Mouse (Mus musculus): Measurements from ENCODE around the gene Spag9.

Gene Spag9

DNA sequence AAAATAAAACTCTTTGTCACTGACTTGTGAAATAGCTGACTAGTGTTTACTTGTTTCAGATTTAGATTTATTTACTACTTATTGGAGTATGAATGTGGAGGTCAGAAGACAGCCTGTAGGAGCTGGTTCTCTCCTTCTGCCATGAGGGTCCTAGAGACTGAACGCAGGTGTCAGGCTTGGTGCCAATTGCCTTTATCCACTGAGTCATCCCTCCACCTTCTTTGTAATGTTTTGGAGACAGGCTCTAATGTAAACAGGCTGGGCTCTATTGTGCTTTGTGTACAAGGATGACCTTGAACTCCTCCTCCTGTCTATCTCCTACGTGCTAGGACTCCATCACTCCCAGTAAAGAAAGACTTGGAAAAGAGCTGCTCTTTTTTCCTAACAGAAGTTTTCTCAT, 51.4 kb downstream of the Spag9 start:
- DNase-seq (ENCODE audit: low spot score in 2 of 2) = no peak

DNA sequence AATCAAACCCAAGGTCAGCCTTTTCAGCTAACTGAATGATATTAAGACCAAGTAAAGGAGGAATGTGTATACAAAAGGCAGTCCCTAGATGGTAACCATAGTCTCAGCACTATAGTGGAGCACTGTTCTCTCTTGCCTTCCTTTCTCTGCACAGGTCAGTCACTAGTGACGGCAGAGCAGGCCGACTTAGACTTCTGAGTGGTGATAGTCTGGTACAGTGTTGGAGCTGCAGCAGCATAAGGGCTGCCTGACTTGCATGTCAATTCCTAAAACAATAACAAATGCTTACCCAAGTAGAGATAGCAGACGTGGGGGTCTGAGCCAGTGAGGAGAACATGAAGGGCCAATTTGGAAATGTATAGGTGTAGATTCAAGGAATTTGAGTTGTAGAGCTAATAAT, 58.3 kb downstream of the Spag9 start:
- DNase-seq (ENCODE audit: low spot score in 2 of 2) = no peak

- DNase-seq (ENCODE audit: low spot score in 2 of 2) = no peak
Observed at GRCm38 (mm10) chr11:94054901-94055300, 59.0 kb downstream of the Spag9 start.

DNA sequence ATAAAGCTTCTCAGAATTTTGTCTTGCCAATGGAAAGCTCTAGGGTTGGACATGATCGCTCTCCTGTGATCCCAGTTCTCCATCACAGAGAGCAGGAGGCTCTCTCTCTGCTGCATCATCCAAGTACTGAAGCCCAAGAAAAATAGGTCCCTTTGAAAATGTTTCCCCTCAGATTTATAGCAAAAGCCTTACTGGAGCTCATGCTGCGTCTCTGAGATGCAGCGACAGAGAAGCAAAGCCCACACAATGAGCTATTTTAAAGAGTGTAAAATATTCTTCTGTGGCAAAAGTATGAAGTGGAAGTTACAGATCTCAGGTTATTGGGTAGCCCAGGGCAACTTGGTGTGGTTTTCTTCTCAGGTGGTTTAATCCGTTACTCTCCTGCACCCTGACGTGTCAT, 68.0 kb downstream of the Spag9 start:
- no peak for DNase-seq (ENCODE audit: low spot score in 2 of 2)

DNA sequence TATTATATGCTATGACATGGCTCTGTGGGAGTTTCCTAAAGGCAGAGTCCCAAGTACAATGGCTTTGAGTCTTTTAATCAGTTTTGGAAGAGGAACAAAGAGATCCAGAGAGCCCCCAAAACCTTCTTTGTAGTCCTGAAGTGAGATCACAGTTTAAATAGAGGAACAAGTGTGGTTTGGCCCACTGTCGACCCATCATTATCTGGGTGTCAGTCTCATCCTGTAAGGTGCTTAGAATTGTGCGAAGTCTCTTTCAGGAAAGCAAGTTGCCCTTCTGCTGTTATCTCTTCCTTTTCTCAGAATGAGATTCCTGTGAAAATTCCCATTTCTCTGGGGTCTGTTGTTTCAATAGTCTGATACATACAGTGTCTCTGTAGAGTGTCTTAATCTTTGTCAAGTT, 74.6 kb downstream of the Spag9 start:
- DNase-seq (ENCODE audit: low spot score in 2 of 2) = no peak

DNA sequence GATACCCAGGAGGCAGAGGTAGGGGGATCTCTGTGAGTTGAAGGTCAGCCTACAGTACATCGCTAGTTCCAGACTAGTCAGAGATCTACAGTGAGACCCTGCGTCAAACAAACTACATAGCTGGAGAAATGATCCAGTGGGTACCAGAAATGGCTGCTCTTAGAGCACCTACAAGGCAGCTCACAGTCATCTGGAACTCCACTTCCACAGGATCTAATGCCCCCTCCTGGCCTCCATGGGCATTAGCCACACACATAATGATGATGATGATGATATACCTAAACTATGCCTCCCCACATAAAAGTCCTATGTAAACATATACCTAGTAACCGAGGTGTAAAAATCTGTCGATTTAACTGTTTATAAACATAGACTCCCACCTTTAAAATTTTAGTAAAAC, 77.4 kb downstream of the Spag9 start:
- no peak for DNase-seq (ENCODE audit: low spot score in 2 of 2)

DNA sequence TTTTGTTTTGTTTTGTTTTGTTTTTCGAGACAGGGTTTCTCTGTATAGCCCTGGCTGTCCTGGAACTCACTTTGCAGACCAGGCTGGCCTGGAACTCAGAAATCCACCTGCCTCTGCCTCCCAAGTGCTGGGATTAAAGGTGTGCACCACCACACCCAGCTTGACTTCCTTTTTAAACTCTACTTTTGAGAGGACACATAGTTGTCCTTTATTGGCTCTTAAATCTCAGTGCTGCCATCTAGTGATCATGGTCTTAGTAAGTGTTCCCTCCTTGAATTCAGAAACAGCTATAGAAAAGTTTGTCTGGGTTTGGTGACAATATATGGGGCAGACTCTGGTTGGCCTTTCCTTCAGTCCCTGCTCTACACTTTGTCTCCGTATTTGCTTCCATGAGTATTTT, 91.1 kb downstream of the Spag9 start:
- DNase-seq (ENCODE audit: low spot score in 2 of 2) = peak; percentile 16 to 53

DNA sequence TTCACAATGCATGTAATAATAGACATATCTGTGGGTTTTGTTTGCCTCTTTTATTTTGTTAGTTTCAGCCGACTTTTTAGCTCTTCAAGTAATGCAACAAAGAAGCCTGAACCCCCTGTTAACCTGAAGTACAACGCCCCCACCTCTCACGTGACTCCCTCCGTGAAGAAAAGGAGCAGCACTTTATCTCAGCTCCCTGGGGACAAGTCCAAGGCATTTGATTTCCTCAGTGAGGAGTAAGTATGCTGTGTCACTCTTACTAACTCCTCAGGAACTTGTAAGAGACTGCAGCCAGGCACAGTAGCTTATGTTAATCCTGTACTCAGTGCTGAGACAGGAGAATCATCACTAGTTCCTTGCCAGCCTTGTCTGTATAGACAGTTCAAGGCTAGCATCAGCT, 94.6 kb downstream of the Spag9 start:
- DNase-seq (ENCODE audit: low spot score in 2 of 2) = no peak

DNA sequence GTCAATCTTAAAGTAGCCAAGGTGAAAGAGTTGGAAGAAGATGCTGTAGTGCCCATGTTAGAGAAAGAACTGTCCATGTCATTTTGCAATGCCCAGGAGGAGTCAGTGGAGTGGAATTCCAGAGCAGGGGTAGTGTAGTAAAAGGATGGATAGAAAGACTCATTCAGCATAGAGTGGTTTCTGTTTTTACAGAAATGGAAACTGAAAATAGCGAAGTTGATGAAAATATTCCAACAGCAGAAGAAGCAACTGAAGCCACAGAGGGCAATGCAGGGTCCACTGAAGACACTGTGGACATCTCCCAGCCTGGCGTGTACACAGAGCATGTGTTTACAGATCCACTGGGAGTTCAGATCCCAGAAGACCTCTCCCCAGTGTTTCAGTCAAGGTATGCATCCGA, 101.6 kb downstream of the Spag9 start:
- DNase-seq (ENCODE audit: low spot score in 2 of 2) = no peak

- no peak for DNase-seq (ENCODE audit: low spot score in 2 of 2)
Observed at GRCm38 (mm10) chr11:94098840-94099239, 102.9 kb downstream of the Spag9 start.

DNA sequence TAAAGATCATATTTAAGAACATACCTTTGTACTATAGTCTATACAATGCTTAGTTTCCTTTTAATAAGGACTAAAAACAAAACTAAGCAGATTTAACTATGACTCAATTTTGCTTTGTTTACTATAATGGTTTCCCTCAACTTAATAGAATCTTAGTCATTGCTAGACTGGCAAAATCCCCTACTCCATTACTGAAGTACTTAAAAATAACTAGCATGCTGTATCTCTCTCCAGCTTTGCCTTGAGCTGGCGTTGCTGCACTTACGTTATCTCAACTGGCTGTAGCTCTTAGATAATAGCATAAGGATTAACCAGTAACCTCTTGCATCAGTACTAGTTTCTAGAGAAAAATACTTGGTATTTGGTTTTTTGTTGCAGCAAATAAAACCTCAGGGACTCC, 117.9 kb downstream of the Spag9 start:
- DNase-seq (ENCODE audit: low spot score in 2 of 2) = no peak

GRCm38 (mm10) chr11:94115408-94115807, 119.5 kb downstream of the Spag9 start:
- no peak for DNase-seq (ENCODE audit: low spot score in 2 of 2)

- DNase-seq (ENCODE audit: low spot score in 2 of 2) = no peak
Observed at GRCm38 (mm10) chr11:94116655-94117054, 120.8 kb downstream of the Spag9 start.

- DNase-seq (ENCODE audit: low spot score in 2 of 2) = no peak
Observed at GRCm38 (mm10) chr11:94117836-94118235, 121.9 kb downstream of the Spag9 start.

DNA sequence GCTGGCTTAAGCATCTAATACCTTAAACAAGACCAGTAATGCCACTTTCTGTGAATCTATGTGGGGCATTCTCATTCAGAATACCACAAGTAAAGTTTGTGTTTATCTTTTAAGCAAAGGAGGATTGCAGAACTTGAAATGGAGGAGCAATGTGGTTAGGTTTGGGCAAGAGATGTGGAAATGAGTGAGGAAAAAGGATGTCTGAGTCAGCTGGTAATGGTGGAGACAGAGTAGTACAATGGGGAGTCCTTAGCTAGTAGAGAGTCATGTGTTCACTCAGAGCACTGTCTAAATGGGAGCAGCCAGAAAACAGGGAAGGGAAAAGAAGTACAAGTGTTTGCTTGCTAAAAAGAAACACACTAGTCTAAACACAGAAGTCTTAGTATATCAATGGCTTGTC, 122.7 kb downstream of the Spag9 start:
- DNase-seq (ENCODE audit: low spot score in 2 of 2) = no peak

DNA sequence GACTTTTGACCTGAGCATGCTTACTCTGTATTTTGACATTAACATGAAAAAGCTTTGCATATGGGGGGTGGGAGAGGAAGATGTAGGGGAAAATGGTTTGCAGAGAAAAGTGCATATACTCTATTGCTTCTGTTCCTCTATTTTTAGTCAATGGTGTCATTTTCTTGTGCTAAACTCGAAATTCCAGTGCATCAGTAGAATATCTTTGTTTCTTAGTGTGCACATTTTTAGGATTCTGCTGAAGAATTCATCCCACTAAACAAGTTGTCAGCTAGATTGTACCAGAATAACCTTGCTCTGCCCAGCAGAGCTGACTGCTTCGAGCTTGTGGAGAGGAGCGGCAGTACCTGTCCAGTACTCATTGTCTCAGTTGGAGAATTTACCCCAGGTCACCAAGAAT, 124.8 kb downstream of the Spag9 start:
- DNase-seq (ENCODE audit: low spot score in 2 of 2) = no peak

- no peak for DNase-seq (ENCODE audit: low spot score in 2 of 2)
Observed at GRCm38 (mm10) chr11:94121501-94121900, 125.6 kb downstream of the Spag9 start.

- no peak for DNase-seq (ENCODE audit: low spot score in 2 of 2)
Observed at GRCm38 (mm10) chr11:94122341-94123030, 126.6 kb downstream of the Spag9 start.

DNA sequence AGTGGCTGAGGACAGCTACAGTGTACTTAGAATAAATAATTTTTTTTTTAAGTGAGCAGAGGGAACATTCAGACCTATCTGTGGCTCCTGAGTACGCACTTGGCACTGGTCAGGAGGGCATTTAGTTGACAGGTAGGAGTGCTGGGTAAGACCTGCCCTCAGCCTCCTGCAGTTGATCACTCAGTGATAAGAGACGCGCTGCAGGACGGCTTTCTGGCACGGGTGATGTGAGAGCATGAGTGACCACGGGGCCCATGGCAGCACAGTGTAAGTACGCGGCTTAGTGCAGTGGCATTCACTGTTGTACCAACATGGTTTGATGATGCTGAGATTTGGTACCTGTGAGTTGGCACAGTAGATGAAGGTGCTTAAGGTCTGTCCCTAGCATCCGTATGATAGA, 130.8 kb downstream of the Spag9 start:
- no peak for DNase-seq (ENCODE audit: low spot score in 2 of 2)

- DNase-seq (ENCODE audit: low spot score in 2 of 2) = peak; percentile 60 to 66
Observed at GRCm38 (mm10) chr11:94127966-94128365, 132.1 kb downstream of the Spag9 start.

- no peak for DNase-seq (ENCODE audit: low spot score in 2 of 2)
Observed at GRCm38 (mm10) chr11:94128506-94128905, 132.6 kb downstream of the Spag9 start.

- peak; percentile 47 to 60 for DNase-seq (ENCODE audit: low spot score in 2 of 2)
Observed at GRCm38 (mm10) chr11:94129261-94130059, 133.6 kb downstream of the Spag9 start.
